Mouse (Mus musculus): ENCODE measurements around the gene Col4a3bp. TPM values are rescaled to one million over a fixed set of nuclear protein-coding genes. Genes with fewer than 3 reads are reported as not detected.

Col4a3bp gene
- polyA plus RNA-seq, 1 experiment, result 25.0 TPM

GRCm38 (mm10) chr13:96584201-96584600, 41.8 kb downstream of the Col4a3bp start:
- TF ChIP-seq CTCF (IDR thresholded peaks at IDR 0.05; ENCODE audit: borderline replicate concordance, extremely low read depth, insufficient read depth, insufficient read length), result no peak
- TF ChIP-seq POLR2A (IDR thresholded peaks at IDR 0.05; ENCODE audit: borderline replicate concordance, extremely low read depth, insufficient read depth, insufficient read length, poor library complexity, severe bottlenecking), result no peak
- DNase-seq (ENCODE audit: low read depth), result no peak

GRCm38 (mm10) chr13:96586540-96586939, 44.1 kb downstream of the Col4a3bp start:
- TF ChIP-seq POLR2A (IDR thresholded peaks at IDR 0.05; ENCODE audit: borderline replicate concordance, extremely low read depth, insufficient read depth, insufficient read length, poor library complexity, severe bottlenecking) (no peak), CTCF (IDR thresholded peaks at IDR 0.05; ENCODE audit: borderline replicate concordance, extremely low read depth, insufficient read depth, insufficient read length) (no peak)
- DNase-seq (ENCODE audit: low read depth), result no peak

- no peak for DNase-seq (ENCODE audit: low read depth)
- no peak for TF ChIP-seq CTCF (IDR thresholded peaks at IDR 0.05; ENCODE audit: borderline replicate concordance, extremely low read depth, insufficient read depth, insufficient read length)
Observed at GRCm38 (mm10) chr13:96588642-96589041, 46.2 kb downstream of the Col4a3bp start.

GRCm38 (mm10) chr13:96593621-96594020, 51.2 kb downstream of the Col4a3bp start:
- DNase-seq (ENCODE audit: low read depth), result peak; percentile 76
- TF ChIP-seq CTCF (IDR thresholded peaks at IDR 0.05; ENCODE audit: borderline replicate concordance, extremely low read depth, insufficient read depth, insufficient read length) (peak; percentile 48), POLR2A (IDR thresholded peaks at IDR 0.05; ENCODE audit: borderline replicate concordance, extremely low read depth, insufficient read depth, insufficient read length, poor library complexity, severe bottlenecking) (no peak)

- no peak for DNase-seq (ENCODE audit: low read depth)
Observed at GRCm38 (mm10) chr13:96594070-96594469, 51.7 kb downstream of the Col4a3bp start.

GRCm38 (mm10) chr13:96599182-96599581, 56.8 kb downstream of the Col4a3bp start:
- TF ChIP-seq POLR2A (IDR thresholded peaks at IDR 0.05; ENCODE audit: borderline replicate concordance, extremely low read depth, insufficient read depth, insufficient read length, poor library complexity, severe bottlenecking), result no peak
- TF ChIP-seq CTCF (IDR thresholded peaks at IDR 0.05; ENCODE audit: borderline replicate concordance, extremely low read depth, insufficient read depth, insufficient read length), result no peak
- DNase-seq (ENCODE audit: low read depth), result no peak

More at GRCm38 (mm10) chr13:96594070-96594469, 51.7 kb downstream of the Col4a3bp start:
- TF ChIP-seq POLR2A (IDR thresholded peaks at IDR 0.05; ENCODE audit: borderline replicate concordance, extremely low read depth, insufficient read depth, insufficient read length, poor library complexity, severe bottlenecking), result no peak
- TF ChIP-seq CTCF (IDR thresholded peaks at IDR 0.05; ENCODE audit: borderline replicate concordance, extremely low read depth, insufficient read depth, insufficient read length), result no peak

GRCm38 (mm10) chr13:96604242-96604641, 61.8 kb downstream of the Col4a3bp start:
- no peak for DNase-seq (ENCODE audit: low read depth)

GRCm38 (mm10) chr13:96614615-96615014, 72.2 kb downstream of the Col4a3bp start:
- no peak for DNase-seq (ENCODE audit: low read depth)
- TF ChIP-seq POLR2A (IDR thresholded peaks at IDR 0.05; ENCODE audit: borderline replicate concordance, extremely low read depth, insufficient read depth, insufficient read length, poor library complexity, severe bottlenecking) (no peak), CTCF (IDR thresholded peaks at IDR 0.05; ENCODE audit: borderline replicate concordance, extremely low read depth, insufficient read depth, insufficient read length) (no peak)

More at GRCm38 (mm10) chr13:96604242-96604641, 61.8 kb downstream of the Col4a3bp start:
- TF ChIP-seq POLR2A (IDR thresholded peaks at IDR 0.05; ENCODE audit: borderline replicate concordance, extremely low read depth, insufficient read depth, insufficient read length, poor library complexity, severe bottlenecking), result no peak
- TF ChIP-seq CTCF (IDR thresholded peaks at IDR 0.05; ENCODE audit: borderline replicate concordance, extremely low read depth, insufficient read depth, insufficient read length), result no peak

GRCm38 (mm10) chr13:96620891-96621290, 78.5 kb downstream of the Col4a3bp start:
- no peak for DNase-seq (ENCODE audit: low read depth)
- no peak for TF ChIP-seq CTCF (IDR thresholded peaks at IDR 0.05; ENCODE audit: borderline replicate concordance, extremely low read depth, insufficient read depth, insufficient read length)
- TF ChIP-seq POLR2A (IDR thresholded peaks at IDR 0.05; ENCODE audit: borderline replicate concordance, extremely low read depth, insufficient read depth, insufficient read length, poor library complexity, severe bottlenecking), result no peak

- TF ChIP-seq POLR2A (IDR thresholded peaks at IDR 0.05; ENCODE audit: borderline replicate concordance, extremely low read depth, insufficient read depth, insufficient read length, poor library complexity, severe bottlenecking) (no peak), CTCF (IDR thresholded peaks at IDR 0.05; ENCODE audit: borderline replicate concordance, extremely low read depth, insufficient read depth, insufficient read length) (no peak)
- no peak for DNase-seq (ENCODE audit: low read depth)
Observed at GRCm38 (mm10) chr13:96630396-96630795, 88.0 kb downstream of the Col4a3bp start.

- peak; percentile 47 for DNase-seq (ENCODE audit: low read depth)
- TF ChIP-seq CTCF (IDR thresholded peaks at IDR 0.05; ENCODE audit: borderline replicate concordance, extremely low read depth, insufficient read depth, insufficient read length) (no peak), POLR2A (IDR thresholded peaks at IDR 0.05; ENCODE audit: borderline replicate concordance, extremely low read depth, insufficient read depth, insufficient read length, poor library complexity, severe bottlenecking) (no peak)
Observed at GRCm38 (mm10) chr13:96644168-96644567, 101.8 kb downstream of the Col4a3bp start.

- TF ChIP-seq POLR2A (IDR thresholded peaks at IDR 0.05; ENCODE audit: borderline replicate concordance, extremely low read depth, insufficient read depth, insufficient read length, poor library complexity, severe bottlenecking), result no peak
- TF ChIP-seq CTCF (IDR thresholded peaks at IDR 0.05; ENCODE audit: borderline replicate concordance, extremely low read depth, insufficient read depth, insufficient read length), result no peak
- DNase-seq (ENCODE audit: low read depth), result no peak
Observed at GRCm38 (mm10) chr13:96645822-96646221, 103.4 kb downstream of the Col4a3bp start.
